Mouse (Mus musculus): ENCODE measurements around the gene Tex50. TPM values are rescaled to one million over a fixed set of nuclear protein-coding genes. Genes with fewer than 3 reads are reported as not detected.

Gene Tex50
- total RNA-seq, 2 experiments from 2014 or later, result not detected

DNA sequence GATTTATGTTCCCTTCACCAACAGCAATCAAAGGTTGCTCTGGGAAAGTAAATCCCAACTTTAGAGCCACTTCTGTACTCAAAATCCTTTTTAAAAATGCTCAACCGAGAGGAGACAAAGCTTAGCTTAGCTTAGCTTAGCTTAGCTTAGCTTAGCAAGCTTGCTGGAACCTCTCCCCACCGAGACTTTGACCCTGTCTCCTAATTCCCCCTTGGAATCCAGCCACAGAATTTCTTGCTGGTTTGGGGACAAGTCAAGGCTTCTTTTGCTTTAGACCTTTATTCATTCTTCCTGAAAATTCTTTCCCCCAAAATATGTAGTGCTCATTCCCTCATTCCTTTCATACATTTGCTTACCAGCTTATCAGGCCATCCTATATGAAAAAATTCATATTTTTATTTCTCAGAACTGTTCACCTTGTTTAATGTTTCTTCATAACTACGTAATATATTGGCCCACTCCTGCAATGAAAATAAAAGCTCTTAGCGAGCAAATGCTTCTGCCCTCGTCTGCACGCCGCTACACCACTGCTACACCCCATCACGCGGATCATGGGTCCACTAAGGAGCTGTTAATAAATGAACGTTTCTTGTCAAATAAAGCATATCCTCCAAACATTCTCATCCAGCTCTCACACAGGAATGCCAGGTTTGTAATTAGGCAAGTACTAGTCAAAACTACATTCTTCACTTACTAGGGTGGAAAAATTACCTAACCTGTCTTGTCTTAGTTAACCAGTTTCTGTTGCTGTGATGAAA is 36.3 kb downstream of the Tex50 start:
- no peak for DNase-seq

DNA sequence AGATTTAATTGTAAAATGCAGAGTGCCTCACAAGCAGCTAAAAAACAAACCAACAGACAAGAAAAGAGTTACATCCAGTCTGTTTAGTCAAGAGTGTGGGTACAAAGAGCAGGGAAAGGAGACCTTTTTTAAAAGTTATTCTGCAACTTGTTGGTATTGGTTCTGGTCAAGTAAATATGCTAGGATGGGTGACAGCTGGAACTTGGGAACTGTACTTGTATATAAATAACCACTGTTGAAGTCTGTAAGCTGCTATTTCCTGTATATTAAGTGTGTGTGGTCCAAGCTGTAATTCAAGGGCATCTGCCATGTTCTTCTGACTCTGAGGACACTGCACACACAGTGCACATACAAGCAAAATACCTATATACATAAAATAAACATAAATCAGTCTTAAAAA is 44.5 kb downstream of the Tex50 start:
- no peak for DNase-seq

DNA sequence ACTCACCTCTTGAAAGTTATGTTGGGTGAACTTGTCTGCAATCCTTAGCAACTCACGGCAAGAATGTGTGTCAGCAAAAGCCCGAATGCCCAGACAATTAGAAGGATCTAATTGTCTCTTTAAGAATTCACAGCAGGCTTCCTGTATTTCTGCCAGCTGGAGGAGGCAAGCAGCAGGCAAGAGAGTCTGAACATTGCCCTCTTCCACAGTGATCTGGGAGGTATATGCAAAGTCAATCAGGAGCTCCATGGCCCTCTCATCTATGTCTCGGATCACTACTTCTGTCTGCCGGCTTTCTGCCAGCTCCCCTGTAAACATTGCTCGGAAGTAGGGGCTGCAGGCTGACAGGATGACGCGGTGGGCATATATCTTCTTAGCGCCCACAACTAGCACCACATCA is 49.9 kb downstream of the Tex50 start:
- no peak for DNase-seq

Other genes with a start within 250 kb of the Tex50 start
- under 1 TPM; 0.65 to 0.71 TPM for gene Serpinc1, start 180.7 kb downstream of the Tex50 start, total RNA-seq (2021)
- 10 to 100 TPM; 17.2 to 18.3 TPM for gene Zbtb37, start 124.5 kb downstream of the Tex50 start, total RNA-seq (2021)
- 10 to 100 TPM; 18.4 to 20.1 TPM for gene Dars2, start 88.7 kb downstream of the Tex50 start, total RNA-seq (2021)
- 10 to 100 TPM in 1 of 2 experiments, 1 to 10 TPM in 1; 8.2 to 10.0 TPM for gene Cenpl, start 88.6 kb downstream of the Tex50 start, total RNA-seq (2021)
- 10 to 100 TPM; 11.9 to 14.7 TPM for gene Klhl20, start 27.8 kb downstream of the Tex50 start, total RNA-seq (2021)
- 1 to 10 TPM; 3.8 TPM for gene Ankrd45, start 16.6 kb downstream of the Tex50 start, total RNA-seq (2021)
- 100 to 1,000 TPM; 203 to 210 TPM for gene Prdx6, start 91.9 kb upstream of the Tex50 start, total RNA-seq (2021)
- under 1 TPM in 1 of 2 experiments, not detected in 1; 0.14 TPM for gene Tnfsf4, start 236.1 kb upstream of the Tex50 start, total RNA-seq (2021)